Mouse (Mus musculus) gastrocnemius, postnatal 25 days (tissue): ENCODE data around the gene Gxylt2. TPM values are rescaled to one million over a fixed set of nuclear protein-coding genes. Genes with fewer than 3 reads are reported as not detected.

Source experiments
- DNase-seq: peaks from one replicate; pipeline ENCODE4 v3.0.0; 2022
- total RNA-seq, 2 experiments: library from RNA; stranded (reverse); gene quantifications; 1 replicate in 1 of 2; 2 replicates in 1 of 2; pipeline ENCODE4 v1.2.3; 2021

Gene Gxylt2
- total RNA-seq, 2 experiments from 2014 or later: 0.92 to 2.4 TPM

DNA sequence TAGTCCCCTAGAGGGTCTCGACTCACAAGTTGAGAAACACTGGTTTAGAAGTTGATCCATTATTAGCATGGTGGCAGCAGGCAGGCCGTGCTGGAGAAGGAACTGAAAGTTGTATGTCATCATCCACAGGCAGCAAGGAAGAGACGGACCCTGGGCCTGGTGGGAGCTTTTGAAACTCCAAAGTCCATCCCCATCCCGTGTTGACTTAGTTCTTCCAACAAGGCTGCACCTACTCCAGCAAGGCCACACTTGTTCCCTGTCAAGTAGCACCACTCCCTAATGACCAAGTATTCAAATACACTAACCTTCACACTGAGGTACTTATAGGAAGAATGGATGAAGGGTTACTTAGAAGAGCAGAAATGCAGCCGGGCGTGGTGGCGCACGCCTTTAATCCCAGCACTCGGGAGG is 146.1 kb downstream of the Gxylt2 start:
- DNase-seq: no peak

DNA sequence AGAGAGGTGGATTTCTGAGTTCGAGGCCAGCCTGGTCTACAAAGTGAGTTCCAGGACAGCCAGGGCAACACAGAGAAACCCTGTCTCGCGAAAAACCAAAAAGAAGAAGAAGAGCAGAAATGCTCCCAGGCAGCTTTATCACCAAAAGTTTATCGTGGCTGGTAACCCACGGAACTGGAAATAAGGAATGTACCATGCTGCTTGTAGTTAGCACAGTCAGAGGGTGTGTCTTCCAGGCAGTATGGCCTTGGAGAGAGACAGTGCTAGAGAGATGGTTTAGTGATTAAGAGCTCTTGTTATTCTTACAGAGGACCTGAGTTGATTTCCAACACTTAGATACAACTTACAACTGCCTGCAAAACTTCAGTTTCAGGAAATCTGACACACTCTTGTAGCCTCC is 146.5 kb downstream of the Gxylt2 start:
- DNase-seq: no peak

Other genes starting within 250 kb of the Gxylt2 start
- gene Shq1, start 33.6 kb upstream of the Gxylt2 start, total RNA-seq: 1 to 10 TPM; 1.7 to 1.9 TPM
- gene Ppp4r2, start 128.9 kb downstream of the Gxylt2 start, total RNA-seq: 10 to 100 TPM; 38.7 to 47.7 TPM